Mouse (Mus musculus): ENCODE results near the gene Map3k21.
A peak's percentile ranks its signal among the peaks of the same experiment; 100 is the strongest.

The Map3k21 gene

DNA sequence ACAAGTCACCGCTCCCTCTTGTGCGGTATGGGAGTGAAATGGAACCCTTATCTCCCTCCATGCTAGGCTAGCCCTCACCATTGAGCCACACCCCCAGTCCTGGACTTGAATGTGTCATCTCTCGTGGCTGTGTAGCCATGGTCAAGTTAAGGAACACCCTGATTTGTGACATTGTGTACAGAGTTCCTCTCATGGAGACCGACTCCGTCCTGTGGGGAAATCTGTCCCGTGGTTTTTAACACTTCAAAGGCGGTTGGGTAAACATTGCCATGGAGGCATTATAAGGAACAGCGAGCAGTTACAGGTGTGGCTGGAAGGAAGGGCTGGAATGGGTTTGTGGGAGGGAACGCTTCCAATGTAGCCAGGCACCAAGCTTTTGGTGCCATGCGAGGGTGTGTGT lies 6.8 kb downstream of the Map3k21 start:
- no peak for DNase-seq

DNA sequence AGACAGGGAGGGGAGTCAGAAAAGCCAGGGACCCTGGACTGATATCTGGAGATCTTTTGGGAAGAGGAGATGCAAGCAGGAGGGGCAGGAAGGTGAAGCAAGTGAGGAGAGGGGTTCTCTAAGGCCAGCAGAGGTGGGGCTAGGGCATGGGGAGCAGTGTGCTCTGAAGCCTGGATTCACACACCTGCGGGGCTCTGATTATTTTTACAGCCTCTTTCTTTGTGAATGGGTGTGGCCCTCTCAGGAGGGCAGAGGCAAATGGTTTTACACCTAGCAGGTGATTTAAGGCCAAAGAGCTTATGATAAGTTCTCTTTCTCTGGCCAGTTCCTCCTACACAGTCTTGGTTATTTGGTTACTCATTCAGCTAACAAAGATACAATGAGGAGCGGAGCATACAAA lies 8.5 kb downstream of the Map3k21 start:
- no peak for DNase-seq

DNA sequence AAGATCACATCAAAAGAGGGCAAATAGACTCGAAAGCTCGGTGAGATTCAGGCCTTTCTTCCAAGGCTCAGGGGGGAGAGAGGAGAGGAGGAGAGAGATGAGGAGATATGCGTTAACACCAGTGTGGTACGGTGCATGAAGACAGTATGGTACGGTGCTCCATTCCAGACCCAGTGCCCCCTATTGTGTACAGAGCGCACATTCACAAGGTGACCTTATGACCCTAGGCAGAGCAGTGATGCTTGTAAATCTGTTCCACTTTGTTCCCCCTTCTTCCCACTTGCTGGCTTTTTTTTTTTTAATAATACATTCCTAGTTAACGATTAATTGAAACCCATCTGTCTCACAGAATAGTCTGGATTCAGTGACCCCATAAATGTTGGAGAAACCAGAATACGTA lies 9.3 kb downstream of the Map3k21 start:
- no peak for DNase-seq

DNA sequence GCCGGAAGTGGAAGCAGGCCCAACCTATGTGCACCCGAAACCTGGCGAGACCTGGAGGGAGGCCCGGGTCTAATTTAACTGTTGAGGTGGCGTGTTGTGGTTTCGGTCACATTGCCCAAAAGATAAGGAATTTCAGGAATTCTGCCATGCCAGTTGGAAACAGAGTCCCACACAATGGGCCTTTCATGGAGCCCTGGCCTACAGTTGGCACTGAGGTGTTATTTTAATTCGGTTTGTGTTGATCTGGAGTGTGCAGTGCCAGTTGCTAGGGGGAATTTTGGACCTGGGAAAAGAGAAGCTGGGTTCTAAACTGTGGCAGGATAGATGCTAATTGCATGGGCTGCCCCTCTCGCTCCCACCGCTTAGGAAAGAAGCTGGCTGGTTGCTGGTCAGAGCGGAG lies 10.0 kb downstream of the Map3k21 start:
- DNase-seq, result no peak

DNA sequence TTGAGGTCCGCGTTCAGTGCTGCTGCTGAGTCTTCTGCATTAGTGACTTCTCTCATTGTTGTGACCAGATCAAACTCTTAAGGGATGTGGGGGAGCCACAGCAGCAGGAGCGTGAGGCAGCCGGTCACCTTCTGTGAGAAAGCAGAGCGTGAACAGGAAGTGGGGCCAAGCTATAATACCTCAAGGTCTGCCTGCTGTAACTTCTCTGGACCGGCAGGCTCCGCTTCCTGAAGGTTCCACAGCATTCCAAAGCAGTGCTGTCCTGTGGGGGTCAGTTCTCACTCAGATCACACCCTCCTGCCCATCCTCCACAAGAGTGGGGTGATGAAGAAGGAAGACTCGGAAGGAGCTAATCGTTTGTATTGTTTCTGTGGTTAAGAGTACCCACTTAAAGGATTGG lies 10.5 kb downstream of the Map3k21 start:
- no peak for DNase-seq

DNA sequence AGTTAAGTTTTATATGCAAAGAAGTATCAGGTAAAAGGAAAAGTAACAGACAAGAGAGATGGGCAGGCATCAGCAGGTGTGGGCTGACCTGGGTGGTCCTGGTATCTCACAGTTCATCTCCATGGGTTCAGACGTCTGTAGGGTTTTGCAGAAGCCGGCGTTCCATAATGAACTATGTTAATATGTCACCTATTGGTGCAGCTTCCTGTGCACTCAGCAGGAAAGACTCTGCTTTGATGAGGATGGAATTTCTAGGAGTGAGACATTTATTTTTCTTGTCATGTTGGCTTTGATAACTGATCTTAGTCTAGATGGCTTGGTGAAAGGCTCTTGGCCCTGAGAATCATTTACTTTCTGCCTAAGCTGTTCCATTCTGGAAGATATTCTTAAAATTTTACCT lies 12.1 kb downstream of the Map3k21 start:
- DNase-seq, result no peak

DNA sequence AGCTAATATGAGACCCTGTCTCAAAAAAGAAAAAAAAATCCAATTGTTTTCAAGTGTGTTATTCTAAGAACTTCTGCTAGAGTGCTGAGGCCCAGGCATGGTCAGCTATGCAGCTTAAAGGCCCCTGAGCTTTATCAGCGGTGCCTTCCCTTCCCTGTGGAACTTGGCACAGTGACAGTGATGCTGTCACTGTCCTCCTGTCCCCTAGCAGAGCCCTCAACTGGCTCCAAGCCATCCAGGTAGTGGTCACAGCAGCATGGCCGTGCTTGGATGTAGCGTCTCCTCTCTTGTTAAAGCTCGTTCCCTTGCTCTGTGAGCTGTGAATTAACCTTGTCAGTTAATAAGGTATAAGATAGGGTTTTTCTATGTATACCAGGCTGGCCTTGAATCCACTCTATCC lies 16.4 kb downstream of the Map3k21 start:
- DNase-seq, result peak in 1 of 2 experiments; percentile 44

DNA sequence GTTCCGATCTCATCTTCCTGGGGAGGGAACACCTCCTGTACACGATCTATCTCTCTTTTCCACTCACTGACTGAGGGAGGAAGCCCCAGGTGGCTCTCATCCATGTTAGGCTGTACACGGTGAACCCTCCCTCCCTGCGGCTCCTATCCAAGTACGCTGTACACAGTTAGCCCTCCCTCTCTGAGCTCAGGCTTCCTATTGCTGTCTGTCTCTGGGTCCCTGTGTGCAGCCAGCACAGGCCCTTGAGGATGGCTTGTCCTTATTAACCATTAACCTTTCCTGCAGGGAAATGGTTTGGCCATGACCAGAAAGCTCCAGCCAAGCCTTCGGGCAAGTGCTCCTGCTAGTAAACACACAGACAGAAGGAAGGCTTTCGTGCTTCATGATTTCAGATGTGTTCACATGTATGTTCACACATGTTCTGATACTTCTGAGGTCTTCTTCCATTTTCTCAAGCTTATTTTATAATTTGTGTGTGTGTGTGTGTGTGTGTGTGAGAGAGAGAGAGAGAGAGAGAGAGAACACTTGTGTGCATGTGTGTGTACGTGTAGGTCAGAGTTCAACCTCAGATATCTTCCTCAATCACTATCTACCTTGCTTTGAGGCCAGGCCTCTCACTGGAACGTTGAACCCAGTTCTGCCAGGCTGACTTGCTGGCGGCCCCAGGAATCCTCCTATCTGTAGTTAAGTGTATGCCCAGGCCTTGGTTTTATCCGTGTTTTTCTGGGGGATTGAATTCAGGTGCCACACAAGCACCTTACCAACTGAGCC lies 20.2 kb downstream of the Map3k21 start:
- DNase-seq, result no peak

DNA sequence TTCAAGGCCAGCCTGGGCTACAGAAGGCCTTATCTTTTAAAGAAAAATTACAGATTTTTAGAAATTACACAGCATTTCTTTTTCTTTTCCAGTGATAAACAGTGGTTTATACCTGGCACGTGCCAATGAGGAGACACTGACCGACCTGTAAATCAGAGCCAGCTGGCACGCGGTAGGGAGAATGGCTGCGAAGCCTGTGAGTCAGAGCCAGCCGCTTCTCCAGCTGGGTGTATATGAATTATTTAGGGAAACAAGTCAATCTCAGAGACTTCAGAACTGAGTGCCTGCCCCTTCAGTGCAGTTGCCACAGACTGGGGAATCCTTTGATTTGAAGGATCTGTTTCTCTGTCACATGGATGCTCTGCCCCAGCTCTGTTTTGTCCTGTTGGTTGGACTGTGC lies 21.6 kb downstream of the Map3k21 start:
- peak; percentile 39 to 52 for DNase-seq

DNA sequence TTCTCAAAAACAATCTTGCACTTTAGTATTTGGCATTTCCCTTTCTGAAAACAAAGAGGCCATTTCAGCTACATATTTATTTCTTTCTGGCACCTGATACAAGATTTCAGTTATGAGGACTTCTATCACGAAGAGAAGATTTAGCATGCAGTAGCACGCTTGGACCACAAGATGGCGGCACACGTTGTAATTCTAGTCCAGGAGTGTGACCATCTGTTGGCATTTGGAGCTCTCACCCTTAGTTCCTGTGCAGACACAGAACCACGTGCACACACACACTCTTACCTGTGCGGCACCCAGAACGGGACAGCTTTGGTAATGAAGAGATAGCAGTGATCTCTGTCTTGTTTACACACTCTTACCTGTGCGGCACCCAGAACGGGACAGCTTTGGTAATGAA lies 25.4 kb downstream of the Map3k21 start:
- DNase-seq, result peak; percentile 87 to 92

DNA sequence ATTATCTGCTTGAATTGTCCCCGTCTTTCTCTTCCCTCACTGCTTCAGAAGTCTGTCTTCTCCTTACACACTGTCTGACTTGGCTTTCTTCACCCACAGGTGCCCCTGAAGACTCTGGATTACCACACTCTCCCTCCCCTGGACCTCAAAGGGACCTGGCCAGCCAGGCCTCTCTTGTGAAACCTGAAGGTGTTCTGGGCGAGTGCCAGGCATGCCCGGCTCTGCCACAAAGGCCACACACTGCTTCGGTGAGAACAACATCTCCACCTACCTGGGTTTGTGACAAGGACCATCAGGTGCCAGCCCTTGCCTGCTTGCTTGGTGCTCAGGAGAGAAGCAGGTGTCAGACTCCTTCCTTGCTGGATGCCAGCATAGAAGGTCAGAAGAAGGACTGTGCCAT lies 34.3 kb downstream of the Map3k21 start:
- DNase-seq, result peak in 1 of 2 experiments; percentile 34

DNA sequence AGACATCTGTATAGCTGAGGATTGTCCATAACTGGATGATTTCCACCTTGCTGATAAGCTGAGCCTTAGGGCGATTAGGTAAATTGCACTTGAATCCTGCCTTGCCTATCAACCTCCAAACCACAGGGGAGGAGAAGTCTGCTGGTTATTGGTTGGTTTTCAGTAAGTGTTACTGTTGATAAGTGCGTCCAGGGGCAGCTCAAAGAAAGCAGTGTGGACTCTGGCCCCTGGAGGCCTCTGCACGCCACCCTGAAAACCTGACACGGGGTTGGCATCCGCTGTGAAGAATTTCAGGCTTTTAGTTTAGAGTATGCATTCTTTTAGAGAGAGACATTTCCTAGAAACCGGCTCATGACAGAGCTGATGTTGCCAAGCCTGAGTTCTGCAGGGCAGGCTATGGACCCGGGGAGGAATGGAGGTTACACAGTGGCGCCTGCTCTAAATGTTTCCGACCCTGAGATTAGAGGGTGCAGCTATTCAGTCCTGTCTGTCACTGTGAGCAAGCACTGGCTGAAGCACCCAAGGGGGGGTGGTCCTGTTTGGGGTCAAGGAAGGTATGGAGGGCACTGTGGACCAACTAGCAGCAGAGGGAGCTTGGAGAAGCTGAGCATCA lies 38.6 kb downstream of the Map3k21 start:
- DNase-seq, result no peak

DNA sequence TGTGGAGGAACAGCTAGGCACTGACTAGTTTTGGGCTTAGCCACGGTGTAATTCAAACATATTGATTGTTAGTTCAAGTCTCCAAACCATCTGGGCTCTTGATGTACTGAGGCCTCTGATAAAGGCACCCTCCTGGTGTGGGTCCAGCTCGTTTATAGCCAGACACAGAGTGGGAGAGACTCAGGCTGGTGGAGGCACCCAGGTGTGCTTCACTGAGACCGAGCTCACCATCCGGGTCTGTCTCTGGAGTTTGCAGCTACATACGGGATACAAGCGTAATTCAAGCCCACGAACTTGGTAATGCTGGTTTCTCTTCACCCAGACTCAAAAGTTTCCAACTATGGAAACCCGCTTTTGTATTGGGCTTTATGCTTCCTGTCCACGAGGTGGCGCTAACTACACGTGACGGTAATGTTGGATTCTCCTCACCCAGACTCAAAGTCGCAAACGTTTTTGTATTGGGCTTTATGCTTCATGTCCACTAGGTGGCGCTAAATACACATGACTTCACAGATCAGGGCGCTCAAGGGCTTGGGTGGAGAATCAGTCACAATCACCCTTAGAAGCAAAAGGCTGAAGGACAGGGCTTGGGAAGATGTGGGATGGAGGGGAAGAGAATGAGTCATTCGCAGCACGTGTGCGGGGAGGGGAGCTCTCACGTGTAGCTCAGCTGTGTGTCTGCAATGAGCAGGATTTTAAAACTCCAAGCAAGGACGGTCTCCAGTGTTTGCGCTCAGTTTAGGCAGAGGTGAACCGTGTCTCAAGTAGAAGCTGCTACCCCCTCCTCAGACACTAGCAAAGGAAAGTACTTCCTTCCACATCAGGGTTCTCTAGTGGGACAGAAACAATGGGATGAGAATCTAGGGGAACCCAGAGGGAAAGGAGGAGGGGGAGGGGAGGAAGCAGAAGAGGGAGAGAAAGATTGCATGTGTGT lies 40.0 kb downstream of the Map3k21 start:
- peak; percentile 91 to 93 for DNase-seq

DNA sequence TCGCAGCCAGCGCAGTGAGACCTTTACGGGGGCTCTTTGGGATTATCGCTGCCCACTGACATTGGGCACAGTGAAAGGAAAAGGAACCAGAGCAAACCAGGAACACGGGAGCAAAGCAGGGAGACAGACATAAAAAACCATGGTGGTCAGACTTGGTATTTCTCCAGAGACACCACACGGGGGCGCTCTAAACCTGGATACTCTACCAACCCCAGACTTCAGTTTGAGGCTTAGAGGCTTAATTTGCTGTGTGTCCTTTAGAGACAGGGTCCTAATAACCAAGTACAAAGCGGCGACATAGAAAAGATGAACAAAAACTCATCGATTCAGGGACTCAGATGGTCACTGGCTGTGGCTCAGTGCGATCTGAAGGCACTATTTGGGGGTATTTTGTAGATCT lies 45.4 kb downstream of the Map3k21 start:
- DNase-seq, result peak; percentile 90

DNA sequence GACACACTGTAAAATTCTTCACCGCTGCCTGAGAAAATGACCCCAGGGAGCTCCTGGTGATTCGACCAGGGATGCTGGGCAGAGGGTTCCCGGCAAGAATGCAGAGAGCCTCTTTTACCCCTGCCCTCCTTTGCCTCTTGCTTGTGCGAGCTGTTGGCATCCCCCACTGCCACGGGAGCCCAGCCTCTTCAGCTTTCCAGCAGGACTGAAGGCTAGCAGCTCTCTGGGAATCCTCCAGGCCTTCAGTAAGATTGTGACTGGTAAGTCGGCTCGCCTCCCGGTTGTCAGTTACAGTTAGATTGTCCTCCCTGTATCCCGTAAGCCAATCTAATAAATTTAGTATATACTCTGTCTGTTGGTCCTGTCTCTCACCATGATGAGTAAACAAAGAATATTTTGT lies 46.5 kb downstream of the Map3k21 start:
- peak; percentile 60 to 67 for DNase-seq

DNA sequence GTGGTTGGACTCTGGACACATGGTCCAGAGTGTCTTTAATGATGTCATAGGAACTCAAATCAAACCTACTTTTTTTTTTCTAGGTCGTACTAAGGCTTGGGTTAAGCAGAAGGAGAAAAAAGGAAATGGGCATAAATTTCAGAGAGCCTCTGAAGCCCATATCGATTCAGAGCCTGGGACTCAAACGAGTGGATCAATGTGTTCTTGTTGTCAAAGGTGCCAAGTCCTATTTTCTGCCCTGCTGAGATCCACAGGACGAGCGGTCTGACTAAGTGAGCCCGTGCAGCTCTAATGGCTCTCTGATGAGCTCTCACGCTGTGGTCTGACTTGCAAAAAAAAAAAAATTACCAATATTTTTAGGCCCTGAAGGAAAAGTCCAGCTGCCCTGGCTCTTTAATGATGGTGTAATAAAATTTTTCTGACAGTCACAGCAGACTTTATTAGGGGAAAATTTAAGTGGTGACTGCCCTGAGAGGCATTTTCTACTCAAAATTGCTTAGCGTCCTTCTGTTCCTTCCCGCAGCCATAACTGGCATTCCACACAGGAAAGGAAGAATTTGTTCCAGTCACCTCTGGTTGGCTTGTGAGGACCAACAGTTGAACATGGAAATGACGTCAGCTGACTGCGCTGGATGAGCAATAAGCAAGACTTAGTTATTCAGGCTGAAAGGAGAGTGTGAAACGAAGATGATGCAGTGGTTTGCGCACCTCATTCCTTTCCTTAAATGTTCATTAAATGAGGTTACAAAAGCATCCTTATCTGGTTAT lies 47.2 kb downstream of the Map3k21 start:
- DNase-seq, result no peak

DNA sequence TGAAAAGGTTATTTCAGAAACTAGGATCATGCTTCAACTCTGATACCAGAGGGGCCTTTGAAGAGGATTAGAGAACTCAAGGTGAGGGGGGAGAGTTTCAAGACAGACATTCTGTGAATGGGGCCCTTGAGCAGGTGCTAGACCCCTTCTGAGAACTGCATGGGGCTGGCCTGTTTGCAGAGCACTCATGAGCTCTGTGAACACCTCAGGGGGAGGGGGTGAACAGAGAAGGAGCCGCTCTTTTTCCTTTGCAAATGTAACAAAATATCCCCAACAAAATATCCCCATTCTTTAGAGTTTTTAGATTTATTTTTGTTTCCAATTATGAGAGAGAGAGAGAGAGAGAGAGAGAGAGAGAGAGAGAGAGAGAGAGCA lies 47.7 kb downstream of the Map3k21 start:
- DNase-seq, result no peak

DNA sequence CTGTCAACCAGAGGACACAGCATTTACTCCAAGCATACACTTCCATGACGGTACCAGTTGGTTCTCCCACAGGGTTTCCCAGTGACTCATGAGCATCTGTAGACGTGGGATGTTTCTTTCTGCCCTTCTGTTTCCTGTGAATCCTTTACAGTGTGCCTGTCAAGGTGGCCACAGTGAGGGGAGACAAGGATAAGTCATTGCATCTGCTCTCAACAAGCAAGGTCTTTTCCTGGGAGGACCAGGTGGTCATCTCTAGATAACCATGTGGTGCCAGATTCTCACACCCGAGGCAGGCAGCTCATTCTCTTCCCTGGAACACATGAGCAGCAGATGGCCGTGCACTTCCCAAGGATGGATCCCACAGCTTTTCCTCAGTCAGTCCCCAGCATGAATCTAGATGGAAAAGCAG lies 49.1 kb downstream of the Map3k21 start:
- DNase-seq, result peak; percentile 80 to 89

DNA sequence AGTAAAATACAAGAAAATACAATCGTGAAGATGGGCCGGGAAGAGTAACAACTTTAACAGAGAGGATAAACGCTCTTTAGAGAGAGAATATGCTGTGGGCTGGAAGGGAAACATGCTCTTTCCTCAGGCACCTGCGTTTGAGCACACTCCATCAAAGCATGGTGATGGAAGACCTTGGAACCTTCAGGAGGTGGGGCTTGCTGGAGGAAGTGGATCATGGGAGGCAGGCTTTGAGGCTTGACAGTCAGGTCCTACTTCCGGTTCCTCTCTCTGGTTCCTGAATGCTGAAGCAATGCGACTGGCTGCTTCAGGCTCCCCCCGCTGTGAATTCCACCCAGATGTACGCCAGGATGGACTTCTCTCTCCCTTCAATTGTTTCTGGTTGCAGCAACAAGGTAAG lies 49.8 kb downstream of the Map3k21 start:
- DNase-seq, result peak; percentile 74 to 79

DNA sequence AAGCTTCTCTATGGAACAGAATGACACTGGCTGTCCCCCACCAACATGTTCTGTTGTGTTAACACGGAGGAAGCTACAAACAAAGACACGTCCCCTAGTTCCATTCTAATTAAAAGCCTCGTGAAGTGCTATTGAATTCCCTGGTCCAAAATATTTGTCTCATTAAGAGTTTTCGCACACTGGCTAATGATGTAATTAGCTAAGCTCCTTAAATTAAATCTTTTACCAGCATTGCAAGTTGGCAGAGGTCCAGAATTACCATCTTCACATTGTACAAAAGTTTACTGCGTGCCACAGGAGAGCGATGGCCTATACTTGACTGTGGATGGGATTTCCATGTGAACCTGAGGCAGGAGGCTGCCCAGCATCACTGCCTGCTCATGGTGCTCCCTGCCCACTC lies 51.5 kb downstream of the Map3k21 start:
- no peak for DNase-seq

DNA sequence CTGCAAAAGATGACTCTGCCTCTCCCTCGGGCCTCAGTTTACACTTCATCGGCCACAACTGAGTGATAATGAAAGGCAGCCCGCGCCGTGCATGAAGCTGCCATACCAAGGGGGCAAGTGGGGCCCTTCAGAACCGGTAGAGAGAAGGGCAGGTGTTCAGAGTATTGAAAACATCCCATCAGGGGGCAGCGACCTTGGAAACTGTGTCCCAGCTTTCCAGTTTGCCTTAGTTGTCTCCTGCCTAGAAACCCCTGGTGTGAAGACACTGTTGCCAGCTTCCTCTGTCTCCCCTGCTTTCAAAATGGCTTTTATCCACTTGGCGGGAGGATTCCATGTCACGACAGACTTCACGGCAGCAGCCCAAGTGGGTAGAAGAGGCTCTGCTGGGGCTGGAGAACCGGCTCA lies 53.6 kb downstream of the Map3k21 start:
- peak; percentile 72 to 77 for DNase-seq

DNA sequence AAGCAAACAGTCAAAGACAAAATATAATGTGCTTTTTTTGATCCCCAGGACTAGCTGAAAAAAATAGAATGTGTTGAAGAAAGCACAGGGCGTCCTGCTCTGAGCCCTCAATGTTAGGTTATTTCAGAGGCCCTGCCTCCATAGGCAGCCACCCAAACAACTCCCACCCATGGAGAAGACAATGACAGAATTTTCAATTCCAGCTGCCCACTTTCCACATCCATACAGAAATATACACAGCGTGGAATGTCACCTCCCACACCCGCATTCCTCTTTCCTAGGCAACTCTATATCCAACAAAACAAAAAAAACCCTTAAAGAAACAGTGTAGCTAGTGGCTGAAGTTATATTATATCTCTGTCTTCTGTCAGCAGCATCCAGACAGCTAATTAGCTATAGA lies 61.1 kb downstream of the Map3k21 start:
- DNase-seq, result no peak

DNA sequence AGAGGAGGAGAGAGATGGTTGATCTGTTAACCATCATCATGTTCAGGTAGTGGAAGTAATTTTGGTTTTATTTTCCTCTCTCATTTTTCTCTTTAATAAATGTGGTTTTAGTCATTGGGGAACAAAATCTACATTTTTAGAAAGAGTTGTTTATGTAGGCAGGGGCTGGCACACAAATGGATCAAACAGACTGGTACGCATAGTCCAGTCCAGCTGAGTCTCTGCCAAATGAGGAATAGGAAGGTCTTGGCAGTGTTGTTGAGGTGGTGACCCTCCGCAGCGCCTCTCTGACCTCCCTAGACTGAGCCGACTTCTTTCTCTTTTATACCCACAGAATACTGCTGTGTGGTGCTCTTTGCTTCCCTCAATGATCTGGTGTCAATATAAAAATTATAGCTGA lies 65.7 kb downstream of the Map3k21 start:
- peak in 1 of 2 experiments; percentile 63 for DNase-seq
